Mouse (Mus musculus): Measurements from ENCODE around the gene Pdss2. TPM values are rescaled to one million over a fixed set of nuclear protein-coding genes. Genes with fewer than 3 reads are reported as not detected.
"Not testable (repeated sequence)": the region's sequence is repeated elsewhere in the genome, so short reads cannot be mapped to it uniquely, and the experiment has no call there.

Gene Pdss2
- polyA plus RNA-seq, 1 experiment from 2014 or later, result 14.5 TPM

GRCm38 (mm10) chr10:43245461-43246200 is 24.3 kb downstream of the Pdss2 start:
- H3K4me1 ChIP-seq, result peaks cover 30% of the 10 kb centered on the region
- H3K36me3 ChIP-seq, result no peaks in the 10 kb centered on the region
- no peak overlapping the region for H3K9ac ChIP-seq
- no peak overlapping the region for H3K4me3 ChIP-seq (replicated peaks)
- H3K4me2 ChIP-seq, result peak overlapping the region; percentile 29
- H3K27me3 ChIP-seq, result no peaks in the 10 kb centered on the region
- no peaks in the 10 kb centered on the region for H3K9me3 ChIP-seq (replicated peaks)
- no peak for ATAC-seq (replicated peaks; ENCODE audit: low FRiP score)
- 23% methylated on average over 17 of the region's 17 CpGs for WGBS
- no peak overlapping the region for H3K27ac ChIP-seq

GRCm38 (mm10) chr10:43247994-43248393 is 26.7 kb downstream of the Pdss2 start:
- Histone ChIP-seq H3K4me1 (peaks cover 34% of the 10 kb centered on the region), H3K9me3 (replicated peaks) (no peaks in the 10 kb centered on the region), H3K27me3 (no peaks in the 10 kb centered on the region), H3K9ac (no peak overlapping the region), H3K36me3 (no peaks in the 10 kb centered on the region), H3K4me3 (replicated peaks) (no peak overlapping the region), H3K4me2 (no peak overlapping the region), H3K27ac (no peak overlapping the region)
- WGBS, result 45% methylated on average over 5 of the region's 5 CpGs
- ATAC-seq (replicated peaks; ENCODE audit: low FRiP score), result no peak

- Histone ChIP-seq H3K4me2 (no peak overlapping the region), H3K4me1 (peaks cover 8% of the 10 kb centered on the region), H3K27ac (0 out of 2 replicates have a peak overlapping the region, but pooled peaks have one; percentile 54), H3K9me3 (replicated peaks) (no peaks in the 10 kb centered on the region), H3K4me3 (replicated peaks) (no peak overlapping the region), H3K9ac (no peak overlapping the region), H3K27me3 (no peaks in the 10 kb centered on the region), H3K36me3 (no peaks in the 10 kb centered on the region)
- WGBS, result 45% methylated on average over 4 of the region's 4 CpGs
- no peak for ATAC-seq (replicated peaks; ENCODE audit: low FRiP score)
Observed at GRCm38 (mm10) chr10:43252324-43252723, 31.0 kb downstream of the Pdss2 start.

GRCm38 (mm10) chr10:43256965-43257364 is 35.7 kb downstream of the Pdss2 start:
- H3K9ac ChIP-seq; H3K4me3 ChIP-seq (replicated peaks); H3K27me3 ChIP-seq; H3K4me1 ChIP-seq; H3K9me3 ChIP-seq (replicated peaks); H3K27ac ChIP-seq; H3K36me3 ChIP-seq; ATAC-seq (replicated peaks; ENCODE audit: low FRiP score); H3K4me2 ChIP-seq: not testable (repeated sequence)
- no CpG with 5 or more reads among the region's 1 CpGs for WGBS

GRCm38 (mm10) chr10:43257500-43257899 is 36.2 kb downstream of the Pdss2 start:
- H3K27ac ChIP-seq; ATAC-seq (replicated peaks; ENCODE audit: low FRiP score); H3K27me3 ChIP-seq; H3K36me3 ChIP-seq; H3K4me2 ChIP-seq; H3K4me1 ChIP-seq; H3K4me3 ChIP-seq (replicated peaks); H3K9ac ChIP-seq; H3K9me3 ChIP-seq (replicated peaks): not testable (repeated sequence)
- 82% methylated on average over 8 of the region's 8 CpGs for WGBS

GRCm38 (mm10) chr10:43271318-43271717 is 50.0 kb downstream of the Pdss2 start:
- H3K9me3 ChIP-seq (replicated peaks), result no peaks in the 10 kb centered on the region

GRCm38 (mm10) chr10:43272381-43272780 is 51.1 kb downstream of the Pdss2 start:
- no peaks in the 10 kb centered on the region for H3K9me3 ChIP-seq (replicated peaks)
- H3K4me1 ChIP-seq, result no peaks in the 10 kb centered on the region
- no peaks in the 10 kb centered on the region for H3K36me3 ChIP-seq
- H3K27me3 ChIP-seq, result no peaks in the 10 kb centered on the region
- H3K4me3 ChIP-seq (replicated peaks), result no peak overlapping the region
- H3K4me2 ChIP-seq, result no peak overlapping the region
- WGBS, result 88% methylated on average over 4 of the region's 4 CpGs
- H3K9ac ChIP-seq, result no peak overlapping the region
- no peak for ATAC-seq (replicated peaks; ENCODE audit: low FRiP score)
- H3K27ac ChIP-seq, result no peak overlapping the region

More at GRCm38 (mm10) chr10:43271318-43271717, 50.0 kb downstream of the Pdss2 start:
- Histone ChIP-seq H3K27me3 (no peaks in the 10 kb centered on the region), H3K27ac (no peak overlapping the region), H3K4me1 (no peaks in the 10 kb centered on the region), H3K4me3 (replicated peaks) (no peak overlapping the region), H3K36me3 (no peaks in the 10 kb centered on the region), H3K9ac (no peak overlapping the region), H3K4me2 (no peak overlapping the region)
- 70% methylated on average over 2 of the region's 2 CpGs for WGBS
- ATAC-seq (replicated peaks; ENCODE audit: low FRiP score), result no peak

- Histone ChIP-seq H3K9me3 (replicated peaks) (no peaks in the 10 kb centered on the region), H3K9ac (no peak overlapping the region), H3K27ac (no peak overlapping the region), H3K27me3 (no peaks in the 10 kb centered on the region), H3K4me2 (no peak overlapping the region), H3K36me3 (no peaks in the 10 kb centered on the region), H3K4me1 (peaks cover 4% of the 10 kb centered on the region; the same call in 1 of the 2 replicates), H3K4me3 (replicated peaks) (no peak overlapping the region)
- ATAC-seq (replicated peaks; ENCODE audit: low FRiP score), result no peak
- WGBS, result 80% methylated on average over 3 of the region's 3 CpGs
Observed at GRCm38 (mm10) chr10:43273057-43273456, 51.8 kb downstream of the Pdss2 start.

GRCm38 (mm10) chr10:43275446-43275845 is 54.2 kb downstream of the Pdss2 start:
- Histone ChIP-seq H3K9ac (no peak overlapping the region), H3K4me3 (replicated peaks) (no peak overlapping the region), H3K27me3 (no peaks in the 10 kb centered on the region), H3K36me3 (no peaks in the 10 kb centered on the region), H3K4me1 (peaks cover 4% of the 10 kb centered on the region; the same call in 1 of the 2 replicates), H3K9me3 (replicated peaks) (no peaks in the 10 kb centered on the region), H3K4me2 (no peak overlapping the region), H3K27ac (no peak overlapping the region)
- ATAC-seq (replicated peaks; ENCODE audit: low FRiP score), result no peak
- WGBS, result 78% methylated on average over 5 of the region's 5 CpGs

- H3K4me1 ChIP-seq, result peaks cover 4% of the 10 kb centered on the region; the same call in 1 of the 2 replicates
- no peak overlapping the region for H3K4me3 ChIP-seq (replicated peaks)
- WGBS, result 80% methylated on average over 1 of the region's 1 CpGs
- H3K27me3 ChIP-seq, result no peaks in the 10 kb centered on the region
- no peak overlapping the region for H3K27ac ChIP-seq
- H3K4me2 ChIP-seq, result no peak overlapping the region
- H3K9me3 ChIP-seq (replicated peaks), result no peaks in the 10 kb centered on the region
- H3K36me3 ChIP-seq, result no peaks in the 10 kb centered on the region
- H3K9ac ChIP-seq, result no peak overlapping the region
- no peak for ATAC-seq (replicated peaks; ENCODE audit: low FRiP score)
Observed at GRCm38 (mm10) chr10:43276116-43276659, 54.9 kb downstream of the Pdss2 start.

GRCm38 (mm10) chr10:43277266-43278145 is 56.2 kb downstream of the Pdss2 start:
- Histone ChIP-seq H3K27me3 (no peaks in the 10 kb centered on the region), H3K9me3 (replicated peaks) (no peaks in the 10 kb centered on the region), H3K36me3 (no peaks in the 10 kb centered on the region), H3K4me1 (peaks cover 4% of the 10 kb centered on the region; the same call in 1 of the 2 replicates), H3K27ac (no peak overlapping the region), H3K4me3 (replicated peaks) (no peak overlapping the region), H3K4me2 (no peak overlapping the region), H3K9ac (no peak overlapping the region)
- WGBS, result 46% methylated on average over 8 of the region's 8 CpGs
- no peak for ATAC-seq (replicated peaks; ENCODE audit: low FRiP score)
